Mouse (Mus musculus) embryonic stem cell, embryonic (primary cell): ENCODE measurements at regions not wholly inside any gene's neighbourhood (a gene's known extent, or its start where the extent isn't known, plus 50 kb on each side); places are given as distances from the start of the nearest gene placed in this dataset.

ENCODE experiments used
- CTCF ChIA-PET, 4 experiments: fragments of 300-600 bp in 2 of 4; fragments of 350-600 bp in 2 of 4; sonication (Branson Sonifier 250); formaldehyde crosslinking; loops; one replicate each; lab custom pipeline; 2022; ENCODE audit warnings: inconsistent platforms in 2 of 4; lab: Charles Lee
- POLR2A ChIA-PET, 4 experiments: fragments of 300-600 bp in 2 of 4; fragments of 350-600 bp in 2 of 4; sonication (Branson Sonifier 250); formaldehyde crosslinking; loops; one replicate each; lab custom pipeline; 2022; ENCODE audit warnings: antibody characterized with exemption in 4 of 4, inconsistent platforms in 1 of 4; lab: Charles Lee

GRCm38 (mm10) chr7:72027006-72027405 lies 279.4 kb downstream of the Mctp2 start:
- CTCF ChIA-PET = no interaction called here
- POLR2A ChIA-PET = no interaction called here

- CTCF ChIA-PET = interaction anchor here in 1 of 4 experiments (0.6 kb wide), 1 partner anchor 66 kb away, joined by 7 read pairs; no protein-coding TSS in a partner anchor
- POLR2A ChIA-PET = no interaction called here
These were observed 297.3 kb downstream of the Mctp2 start for GRCm38 (mm10) chr7:72009115-72009514.

- ChIA-PET POLR2A (interaction anchor here in 1 of 4 experiments (0.5 to 1.5 kb wide), 2 partner anchors 13 to 73 kb away, joined by 3 to 7 read pairs; no protein-coding TSS in a partner anchor), CTCF (no interaction called here)
These were observed 302.1 kb downstream of the Mctp2 start for GRCm38 (mm10) chr7:72004311-72004710.

GRCm38 (mm10) chr7:71992526-71992925 lies 313.9 kb downstream of the Mctp2 start:
- ChIA-PET CTCF (no interaction called here), POLR2A (interaction anchor here in 1 of 4 experiments (2.1 kb wide), 1 partner anchor 12 kb away, joined by 7 read pairs; no protein-coding TSS in a partner anchor)

GRCm38 (mm10) chr7:71991835-71992234 lies 314.6 kb downstream of the Mctp2 start:
- CTCF ChIA-PET = no interaction called here
- POLR2A ChIA-PET = interaction anchor here in 2 of 4 experiments (0.8 to 2.1 kb wide), 2 partner anchors 12 to 50 kb away, joined by 7 read pairs; no protein-coding TSS in a partner anchor

- ChIA-PET CTCF (no interaction called here), POLR2A (interaction anchor here in 2 of 4 experiments (0.8 to 2.1 kb wide), 2 partner anchors 13 to 49 kb away, joined by 7 read pairs; no protein-coding TSS in a partner anchor)
These were observed 315.2 kb downstream of the Mctp2 start for GRCm38 (mm10) chr7:71991206-71991605.

GRCm38 (mm10) chr7:71966015-71966414 lies 340.4 kb downstream of the Mctp2 start:
- POLR2A ChIA-PET = interaction anchor here in 2 of 4 experiments (0.6 to 1.1 kb wide), 2 partner anchors 12 to 82 kb away, joined by 3 to 4 read pairs; no protein-coding TSS in a partner anchor
- CTCF ChIA-PET = no interaction called here

GRCm38 (mm10) chr7:71963456-71963855 lies 343.0 kb downstream of the Mctp2 start:
- ChIA-PET CTCF (interaction anchor here in 1 of 4 experiments (0.8 kb wide), 1 partner anchor 551 kb away, joined by 4 read pairs; no protein-coding TSS in a partner anchor), POLR2A (no interaction called here)

GRCm38 (mm10) chr7:71962851-71963250 lies 343.6 kb downstream of the Mctp2 start:
- ChIA-PET CTCF (no interaction called here), POLR2A (interaction anchor here in 1 of 4 experiments (0.6 kb wide), 1 partner anchor 27 kb away, joined by 3 read pairs; no protein-coding TSS in a partner anchor)

- ChIA-PET POLR2A (interaction anchor here in 1 of 4 experiments (0.6 kb wide), 1 partner anchor 87 kb away, joined by 3 read pairs; no protein-coding TSS in a partner anchor), CTCF (no interaction called here)
These were observed 345.8 kb downstream of the Mctp2 start for GRCm38 (mm10) chr7:71960453-71961230.

- POLR2A ChIA-PET = no interaction called here
- CTCF ChIA-PET = no interaction called here
These were observed 359.9 kb downstream of the Mctp2 start for GRCm38 (mm10) chr7:71946548-71946947.

- ChIA-PET POLR2A (no interaction called here), CTCF (interaction anchor here in 1 of 4 experiments (0.7 kb wide), 1 partner anchor 66 kb away, joined by 7 read pairs; no protein-coding TSS in a partner anchor)
These were observed 363.0 kb downstream of the Mctp2 start for GRCm38 (mm10) chr7:71943078-71944042.

GRCm38 (mm10) chr7:71937731-71938130 lies 368.7 kb downstream of the Mctp2 start:
- ChIA-PET POLR2A (no interaction called here), CTCF (no interaction called here)

- ChIA-PET CTCF (interaction anchor here in 1 of 4 experiments (0.6 kb wide), 1 partner anchor 33 kb away, joined by 3 read pairs; no protein-coding TSS in a partner anchor), POLR2A (interaction anchor here in 2 of 4 experiments (0.5 to 1.0 kb wide), 4 partner anchors 13 to 103 kb away, joined by 3 read pairs; no protein-coding TSS in a partner anchor)
These were observed 369.7 kb downstream of the Mctp2 start for GRCm38 (mm10) chr7:71936690-71937089.
